Mouse (Mus musculus): ENCODE measurements around the gene Prr29. TPM values are rescaled to one million over a fixed set of nuclear protein-coding genes. Genes with fewer than 3 reads are reported as not detected.
A peak's percentile ranks its signal among the peaks of the same experiment; 100 is the strongest.
"Not testable (repeated sequence)": the region's sequence is repeated elsewhere in the genome, so short reads cannot be mapped to it uniquely, and the experiment has no call there.

Prr29 gene
- polyA plus RNA-seq, 1 experiment, result 0.87 TPM

DNA sequence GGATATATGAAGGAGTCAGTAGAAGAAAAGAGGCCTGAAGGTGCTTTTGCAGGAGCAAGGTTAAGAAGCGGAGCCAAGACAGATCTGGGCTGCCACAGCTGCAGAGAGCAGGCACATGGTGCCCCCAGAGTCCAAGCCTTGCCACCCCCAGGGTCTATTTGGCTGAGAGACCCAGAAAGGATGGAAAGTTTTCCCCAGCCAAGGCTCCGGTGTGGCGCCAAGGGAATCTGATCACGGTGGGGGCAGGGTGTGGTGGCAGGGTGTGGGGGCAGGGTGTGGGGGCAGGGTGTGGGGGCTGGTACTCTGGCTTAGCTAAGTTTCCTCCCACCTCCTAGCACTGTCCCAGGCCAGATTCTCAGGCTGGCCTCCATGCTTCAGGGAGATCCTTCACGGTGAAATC lies 36.8 kb upstream of the Prr29 start:
- WGBS, result 38% methylated on average over 5 of the region's 5 CpGs
- Histone ChIP-seq H3K27ac (ENCODE audit: insufficient read depth, low read length) (no peak overlapping the region), H3K4me3 (replicated peaks; ENCODE audit: insufficient read depth, low read depth, low read length) (no peak overlapping the region), H3K4me1 (ENCODE audit: control insufficient read depth, insufficient read depth, low read length) (peaks cover 9% of the 10 kb centered on the region), H3K27me3 (ENCODE audit: control insufficient read depth, insufficient read depth, low read length) (no peaks in the 10 kb centered on the region)
- TF ChIP-seq POLR2A (IDR thresholded peaks at IDR 0.05; ENCODE audit: borderline replicate concordance, insufficient read depth, low read length), result no peak
- TF ChIP-seq CTCF (IDR thresholded peaks at IDR 0.05; ENCODE audit: borderline replicate concordance, insufficient read depth, low read depth, low read length), result no peak
- no peak for DNase-seq

DNA sequence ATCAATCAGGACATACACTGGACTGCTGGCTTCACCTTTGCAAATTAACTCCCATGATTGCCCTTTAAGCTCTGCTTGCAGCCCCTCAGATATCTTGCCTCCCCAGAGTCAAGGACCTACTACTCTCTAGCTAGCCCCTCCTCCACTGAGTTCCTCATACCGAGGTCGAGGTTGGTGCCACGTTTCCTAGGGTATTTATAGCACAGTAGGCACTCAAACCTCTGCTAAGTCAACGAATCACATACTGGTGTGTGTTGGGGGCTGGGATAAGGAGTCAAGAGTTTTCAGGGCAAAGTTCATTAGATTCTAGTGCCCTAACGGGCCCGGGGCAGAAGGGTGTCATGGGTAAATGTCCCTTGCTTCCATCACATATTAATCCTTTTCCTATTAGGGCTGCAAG lies 36.1 kb upstream of the Prr29 start:
- Histone ChIP-seq H3K27me3 (ENCODE audit: control insufficient read depth, insufficient read depth, low read length) (no peaks in the 10 kb centered on the region), H3K4me1 (ENCODE audit: control insufficient read depth, insufficient read depth, low read length) (peaks cover 9% of the 10 kb centered on the region), H3K27ac (ENCODE audit: insufficient read depth, low read length) (no peak overlapping the region), H3K4me3 (replicated peaks; ENCODE audit: insufficient read depth, low read depth, low read length) (no peak overlapping the region)
- DNase-seq, result no peak
- no peak for TF ChIP-seq POLR2A (IDR thresholded peaks at IDR 0.05; ENCODE audit: borderline replicate concordance, insufficient read depth, low read length)
- WGBS, result 83% methylated on average over 6 of the region's 6 CpGs

DNA sequence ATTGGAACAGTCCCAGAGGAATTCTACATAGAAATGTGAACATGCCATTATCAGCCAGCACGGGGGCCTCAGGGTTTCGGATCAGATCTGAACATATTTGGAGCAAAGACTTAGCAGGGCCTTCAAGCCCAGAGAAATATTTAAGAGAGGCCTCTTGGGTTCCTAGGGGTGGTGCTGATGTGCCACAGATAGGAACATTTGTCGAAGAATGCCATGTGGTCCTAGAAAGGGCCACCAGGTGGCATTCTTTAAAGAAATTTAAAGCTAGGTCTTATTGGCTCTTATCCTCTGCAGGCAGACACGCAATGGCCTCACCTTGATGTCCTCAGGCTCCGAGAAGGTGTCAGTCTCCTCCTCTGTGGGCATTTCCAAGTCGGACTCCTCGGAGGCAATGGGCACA lies 35.6 kb upstream of the Prr29 start:
- no peak overlapping the region for H3K27ac ChIP-seq (ENCODE audit: insufficient read depth, low read length)
- WGBS, result 56% methylated on average over 7 of the region's 7 CpGs

DNA sequence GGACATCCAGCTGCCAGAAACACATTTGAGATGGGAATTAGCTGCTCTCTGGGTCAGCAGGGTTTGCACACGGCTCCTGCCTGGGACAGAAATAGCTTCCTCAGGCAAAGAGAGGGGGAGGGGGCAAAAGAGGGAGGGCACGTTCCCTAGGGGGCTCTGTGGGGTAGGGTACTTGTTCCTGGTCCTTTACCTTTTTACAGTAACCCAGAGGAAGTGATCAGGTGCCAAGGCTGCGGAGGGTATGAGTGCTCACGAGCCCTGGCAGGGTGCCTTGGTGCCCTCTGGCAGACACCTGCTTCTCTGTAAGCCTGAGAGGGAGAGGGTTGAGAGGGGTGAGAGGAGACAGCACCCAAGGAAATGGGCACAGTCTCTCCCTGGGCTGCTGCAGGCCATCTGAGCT lies 32.8 kb upstream of the Prr29 start:
- WGBS, result 5% methylated on average over 4 of the region's 4 CpGs
- DNase-seq, result peak; percentile 36 to 41

More for the DNA sequence above, 35.6 kb upstream of the Prr29 start:
- no peaks in the 10 kb centered on the region for H3K27me3 ChIP-seq (ENCODE audit: control insufficient read depth, insufficient read depth, low read length)
- no peak overlapping the region for H3K4me3 ChIP-seq (replicated peaks; ENCODE audit: insufficient read depth, low read depth, low read length)
- peaks cover 9% of the 10 kb centered on the region for H3K4me1 ChIP-seq (ENCODE audit: control insufficient read depth, insufficient read depth, low read length)
- peak; percentile 38 to 39 for DNase-seq
- no peak for TF ChIP-seq POLR2A (IDR thresholded peaks at IDR 0.05; ENCODE audit: borderline replicate concordance, insufficient read depth, low read length)
- peak; percentile 62 for TF ChIP-seq CTCF (IDR thresholded peaks at IDR 0.05; ENCODE audit: borderline replicate concordance, insufficient read depth, low read depth, low read length)

DNA sequence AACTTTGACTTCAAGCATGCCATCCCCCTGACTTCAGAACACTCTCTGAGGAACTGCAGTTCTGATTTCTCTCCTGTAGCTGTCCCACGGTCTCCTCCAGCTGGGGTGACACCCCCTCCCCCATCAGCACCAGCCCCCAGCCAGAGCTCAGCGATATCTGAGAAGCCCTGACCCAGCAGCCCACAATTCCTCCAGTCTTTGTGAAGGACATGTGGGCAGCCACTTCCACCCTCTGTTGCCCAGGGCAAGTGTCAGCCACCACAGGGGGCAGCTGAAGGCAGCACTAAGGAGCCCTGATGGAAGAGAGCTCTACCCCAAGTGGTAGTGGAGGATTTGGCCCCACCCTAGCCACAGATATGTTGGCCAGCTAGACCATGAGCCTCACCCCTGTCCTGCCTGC lies 31.2 kb upstream of the Prr29 start:
- H3K4me3 ChIP-seq (replicated peaks; ENCODE audit: insufficient read depth, low read depth, low read length), result no peak overlapping the region
- no peak for TF ChIP-seq CTCF (IDR thresholded peaks at IDR 0.05; ENCODE audit: borderline replicate concordance, insufficient read depth, low read depth, low read length)
- TF ChIP-seq POLR2A (IDR thresholded peaks at IDR 0.05; ENCODE audit: borderline replicate concordance, insufficient read depth, low read length), result no peak
- H3K27me3 ChIP-seq (ENCODE audit: control insufficient read depth, insufficient read depth, low read length), result no peaks in the 10 kb centered on the region
- H3K4me1 ChIP-seq (ENCODE audit: control insufficient read depth, insufficient read depth, low read length), result peaks cover 9% of the 10 kb centered on the region
- 34% methylated on average over 2 of the region's 2 CpGs for WGBS
- no peak for DNase-seq
- H3K27ac ChIP-seq (ENCODE audit: insufficient read depth, low read length), result no peak overlapping the region

More for the DNA sequence above, 32.8 kb upstream of the Prr29 start:
- H3K27me3 ChIP-seq (ENCODE audit: control insufficient read depth, insufficient read depth, low read length), result no peaks in the 10 kb centered on the region
- H3K27ac ChIP-seq (ENCODE audit: insufficient read depth, low read length), result no peak overlapping the region
- no peak overlapping the region for H3K4me3 ChIP-seq (replicated peaks; ENCODE audit: insufficient read depth, low read depth, low read length)
- TF ChIP-seq POLR2A (IDR thresholded peaks at IDR 0.05; ENCODE audit: borderline replicate concordance, insufficient read depth, low read length), result no peak
- peaks cover 9% of the 10 kb centered on the region for H3K4me1 ChIP-seq (ENCODE audit: control insufficient read depth, insufficient read depth, low read length)

DNA sequence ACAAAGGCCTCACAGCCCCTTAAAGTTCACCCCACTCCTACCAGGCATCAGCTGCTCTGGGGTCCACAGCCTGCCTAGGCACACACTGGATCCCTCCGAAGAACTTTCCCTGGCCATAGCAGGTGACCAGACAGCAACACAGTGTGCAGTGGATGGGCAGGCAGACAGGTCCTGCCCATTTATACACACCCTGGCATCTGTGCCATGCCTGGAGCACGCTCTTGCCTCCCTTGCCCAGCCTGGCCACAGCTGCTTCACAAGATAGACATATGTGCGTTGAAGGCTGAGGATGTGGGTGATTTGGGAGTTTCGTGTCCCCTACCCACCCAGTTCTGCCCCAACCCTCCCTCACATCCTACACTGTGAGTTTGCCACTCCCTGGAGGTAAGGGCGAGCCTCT lies 27.2 kb upstream of the Prr29 start:
- Histone ChIP-seq H3K4me1 (ENCODE audit: control insufficient read depth, insufficient read depth, low read length) (peaks cover 1% of the 10 kb centered on the region; the same call in 1 of the 2 replicates), H3K4me3 (replicated peaks; ENCODE audit: insufficient read depth, low read depth, low read length) (no peak overlapping the region), H3K27ac (ENCODE audit: insufficient read depth, low read length) (no peak overlapping the region), H3K27me3 (ENCODE audit: control insufficient read depth, insufficient read depth, low read length) (no peaks in the 10 kb centered on the region)
- no peak for DNase-seq
- 80% methylated on average over 5 of the region's 5 CpGs for WGBS
- TF ChIP-seq POLR2A (IDR thresholded peaks at IDR 0.05; ENCODE audit: borderline replicate concordance, insufficient read depth, low read length) (no peak), CTCF (IDR thresholded peaks at IDR 0.05; ENCODE audit: borderline replicate concordance, insufficient read depth, low read depth, low read length) (no peak)

DNA sequence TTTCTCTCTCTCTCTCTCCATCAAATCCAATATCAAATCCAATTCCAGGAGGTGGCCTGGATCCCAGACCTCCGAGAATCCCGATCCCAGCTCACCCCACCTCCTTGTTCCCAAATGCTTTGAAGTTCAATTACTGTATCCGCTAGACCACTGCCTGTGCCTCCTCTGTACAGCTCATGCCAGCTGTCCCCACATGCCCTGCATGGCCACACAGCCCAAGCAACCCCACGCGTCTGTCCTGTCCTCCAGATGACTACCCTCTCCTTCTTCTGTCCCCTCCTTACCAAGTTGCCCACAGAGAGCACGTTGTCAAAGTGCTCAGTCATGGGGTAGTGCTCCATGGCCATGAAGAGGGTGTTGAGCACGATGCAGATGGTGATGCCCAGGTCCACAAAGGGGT lies 26.4 kb upstream of the Prr29 start:
- 51% methylated on average over 7 of the region's 7 CpGs for WGBS
- Histone ChIP-seq H3K27ac (ENCODE audit: insufficient read depth, low read length) (no peak overlapping the region), H3K27me3 (ENCODE audit: control insufficient read depth, insufficient read depth, low read length) (no peaks in the 10 kb centered on the region), H3K4me3 (replicated peaks; ENCODE audit: insufficient read depth, low read depth, low read length) (no peak overlapping the region), H3K4me1 (ENCODE audit: control insufficient read depth, insufficient read depth, low read length) (no peaks in the 10 kb centered on the region)
- no peak for TF ChIP-seq POLR2A (IDR thresholded peaks at IDR 0.05; ENCODE audit: borderline replicate concordance, insufficient read depth, low read length)
- no peak for TF ChIP-seq CTCF (IDR thresholded peaks at IDR 0.05; ENCODE audit: borderline replicate concordance, insufficient read depth, low read depth, low read length)
- no peak for DNase-seq

DNA sequence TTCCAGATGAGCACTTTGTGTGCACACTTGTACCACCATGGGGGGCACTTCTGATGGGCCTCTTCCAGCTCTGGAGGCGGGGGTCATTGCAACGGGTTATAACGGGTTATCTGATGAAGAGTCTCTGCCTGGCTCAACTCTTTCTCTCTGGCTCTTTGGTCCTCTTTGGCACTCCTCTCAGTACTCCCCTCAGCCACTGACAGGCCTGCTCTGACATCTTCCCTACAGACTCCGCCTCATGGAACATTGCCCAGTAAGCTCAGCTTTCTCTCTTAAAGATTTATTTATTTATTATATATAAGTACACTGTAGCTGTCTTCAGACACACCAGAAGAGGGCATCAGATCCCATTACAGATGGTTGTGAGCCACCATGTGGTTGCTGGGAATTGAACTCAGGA lies 25.9 kb upstream of the Prr29 start:
- WGBS, result 73% methylated on average over 4 of the region's 4 CpGs
- DNase-seq; H3K27ac ChIP-seq (ENCODE audit: insufficient read depth, low read length); H3K4me3 ChIP-seq (replicated peaks; ENCODE audit: insufficient read depth, low read depth, low read length); H3K27me3 ChIP-seq (ENCODE audit: control insufficient read depth, insufficient read depth, low read length); H3K4me1 ChIP-seq (ENCODE audit: control insufficient read depth, insufficient read depth, low read length): not testable (repeated sequence)

Measured in cerebellum, adult 2 months (tissue).